Mouse (Mus musculus): ENCODE results near the gene Ncstn. TPM values are rescaled to one million over a fixed set of nuclear protein-coding genes. Genes with fewer than 3 reads are reported as not detected.
A peak's percentile ranks its signal among the peaks of the same experiment; 100 is the strongest.

Gene Ncstn
- polyA plus RNA-seq, 1 experiment from 2014 or later = 121 TPM

DNA sequence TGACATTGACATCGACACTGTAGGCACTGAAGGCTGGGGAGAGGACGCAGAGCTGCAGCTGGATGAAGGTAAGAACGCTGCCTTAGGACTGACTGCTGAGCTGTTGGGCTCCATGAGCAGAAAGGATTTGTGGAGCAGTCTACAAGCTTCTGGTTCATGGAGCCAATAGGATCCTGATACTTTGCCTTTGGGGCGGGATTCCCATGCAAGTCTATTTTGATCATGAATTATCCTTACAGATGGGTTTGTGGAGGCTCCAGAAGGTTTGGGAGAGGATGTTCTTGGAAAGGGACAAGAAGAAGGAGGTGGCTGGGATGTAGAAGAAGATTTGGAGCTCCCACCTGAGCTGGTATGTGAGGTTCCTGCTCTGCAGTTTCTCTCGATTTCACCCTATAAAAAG lies 34.4 kb upstream of the Ncstn start:
- Histone ChIP-seq H3K9me3 (replicated peaks) (no peaks in the 10 kb centered on the region), H3K4me1 (no peaks in the 10 kb centered on the region), H3K36me3 (peaks cover 98% of the 10 kb centered on the region), H3K27ac (replicated peaks) (no peak overlapping the region), H3K4me3 (replicated peaks) (no peak overlapping the region), H3K27me3 (no peaks in the 10 kb centered on the region), H3K9ac (no peak overlapping the region), H3K4me2 (replicated peaks) (no peak overlapping the region)
- no peak for ATAC-seq (ENCODE audit: insufficient number of reproducible peaks, low FRiP score, low TSS enrichment, low read depth)
- WGBS = 92% methylated on average over 5 of the region's 5 CpGs

DNA sequence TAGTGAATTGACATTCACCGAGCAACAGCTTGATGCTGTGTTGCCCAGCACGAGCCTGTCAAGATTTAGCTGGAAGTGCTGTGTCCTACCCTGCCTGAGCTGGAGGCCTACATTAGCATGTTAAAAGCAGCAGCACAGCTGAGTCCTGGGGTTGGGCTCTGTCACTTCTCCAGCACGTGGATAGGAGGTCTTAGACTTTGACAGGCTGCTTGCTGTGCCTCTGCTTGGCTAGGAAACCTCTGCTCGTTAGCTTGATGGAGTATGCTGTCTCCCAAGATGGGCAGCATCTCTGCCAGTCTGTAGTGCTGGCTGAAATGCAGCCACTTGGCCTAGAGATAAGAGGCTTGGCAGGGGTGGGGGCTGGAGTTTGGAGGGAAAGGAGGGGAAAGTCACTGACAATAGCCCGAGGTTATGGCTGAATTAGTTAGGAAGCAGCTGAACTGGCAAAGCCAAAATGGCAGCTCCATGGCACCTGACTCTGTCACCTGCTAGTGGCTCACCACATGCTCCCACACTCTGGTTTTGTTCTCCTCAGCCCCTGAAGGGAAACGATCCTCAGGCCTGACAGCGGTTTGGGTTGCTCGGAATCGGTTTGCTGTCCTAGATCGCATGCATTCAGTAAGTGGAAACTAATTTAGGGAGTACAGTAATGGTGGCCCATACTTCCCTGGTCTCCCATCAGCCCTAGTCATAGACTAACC lies 25.3 kb upstream of the Ncstn start:
- no peak overlapping the region for H3K9ac ChIP-seq
- H3K9me3 ChIP-seq (replicated peaks) = no peaks in the 10 kb centered on the region
- H3K27ac ChIP-seq (replicated peaks) = no peak overlapping the region
- 81% methylated on average over 10 of the region's 10 CpGs for WGBS
- H3K4me1 ChIP-seq = no peaks in the 10 kb centered on the region
- H3K36me3 ChIP-seq = peaks cover 96% of the 10 kb centered on the region
- H3K4me3 ChIP-seq (replicated peaks) = no peak overlapping the region
- H3K27me3 ChIP-seq = no peaks in the 10 kb centered on the region
- no peak for ATAC-seq (ENCODE audit: insufficient number of reproducible peaks, low FRiP score, low TSS enrichment, low read depth)
- no peak overlapping the region for H3K4me2 ChIP-seq (replicated peaks)

DNA sequence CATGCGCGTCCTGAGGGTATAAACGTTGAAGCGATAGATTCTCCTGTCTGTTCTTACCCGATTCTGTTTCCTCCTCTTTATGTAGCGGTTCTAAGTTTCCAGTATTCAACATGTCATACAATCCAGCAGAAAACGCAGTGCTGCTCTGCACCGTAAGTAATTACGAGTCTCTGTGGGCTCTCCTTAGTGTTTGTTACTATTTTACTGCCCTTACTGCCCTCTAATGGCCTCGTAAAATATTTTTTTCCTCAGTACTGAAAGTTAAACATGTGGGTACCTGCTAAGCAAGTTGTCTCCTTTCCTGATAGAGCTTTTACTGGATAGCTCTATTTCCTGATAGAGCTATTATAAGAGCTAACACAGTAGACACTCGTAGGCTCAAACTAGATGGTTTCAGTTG lies 22.5 kb upstream of the Ncstn start:
- 76% methylated on average over 11 of the region's 11 CpGs for WGBS
- Histone ChIP-seq H3K27ac (replicated peaks) (no peak overlapping the region), H3K4me2 (replicated peaks) (no peak overlapping the region), H3K9me3 (replicated peaks) (no peaks in the 10 kb centered on the region), H3K36me3 (peaks cover 92% of the 10 kb centered on the region), H3K9ac (no peak overlapping the region), H3K27me3 (no peaks in the 10 kb centered on the region), H3K4me3 (replicated peaks) (no peak overlapping the region), H3K4me1 (no peaks in the 10 kb centered on the region)
- no peak for ATAC-seq (ENCODE audit: insufficient number of reproducible peaks, low FRiP score, low TSS enrichment, low read depth)

DNA sequence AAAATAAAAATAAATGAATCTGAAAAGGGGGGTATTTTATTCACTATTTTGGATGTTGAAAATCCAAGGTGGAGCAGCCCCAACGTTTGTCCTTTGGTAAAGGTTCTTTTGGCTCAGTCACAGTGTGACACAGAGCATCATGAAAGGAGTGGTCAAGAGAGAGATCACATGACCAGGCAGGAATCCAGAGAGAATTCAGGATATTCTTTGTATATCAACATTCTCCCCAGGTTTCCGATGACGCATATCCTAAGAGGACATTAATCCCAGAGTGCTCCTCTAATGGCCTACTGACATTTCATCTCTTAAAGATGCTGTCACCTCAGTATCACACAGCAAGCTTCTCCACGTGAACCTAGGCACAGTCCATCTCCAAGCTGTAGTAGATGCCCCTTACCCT lies 21.0 kb upstream of the Ncstn start:
- 88% methylated on average over 4 of the region's 4 CpGs for WGBS
- H3K27me3 ChIP-seq = no peaks in the 10 kb centered on the region
- no peaks in the 10 kb centered on the region for H3K9me3 ChIP-seq (replicated peaks)
- H3K4me2 ChIP-seq (replicated peaks) = no peak overlapping the region
- ATAC-seq (ENCODE audit: insufficient number of reproducible peaks, low FRiP score, low TSS enrichment, low read depth) = no peak
- H3K36me3 ChIP-seq = peaks cover 86% of the 10 kb centered on the region
- H3K9ac ChIP-seq = no peak overlapping the region
- no peak overlapping the region for H3K27ac ChIP-seq (replicated peaks)
- H3K4me3 ChIP-seq (replicated peaks) = no peak overlapping the region
- H3K4me1 ChIP-seq = no peaks in the 10 kb centered on the region

DNA sequence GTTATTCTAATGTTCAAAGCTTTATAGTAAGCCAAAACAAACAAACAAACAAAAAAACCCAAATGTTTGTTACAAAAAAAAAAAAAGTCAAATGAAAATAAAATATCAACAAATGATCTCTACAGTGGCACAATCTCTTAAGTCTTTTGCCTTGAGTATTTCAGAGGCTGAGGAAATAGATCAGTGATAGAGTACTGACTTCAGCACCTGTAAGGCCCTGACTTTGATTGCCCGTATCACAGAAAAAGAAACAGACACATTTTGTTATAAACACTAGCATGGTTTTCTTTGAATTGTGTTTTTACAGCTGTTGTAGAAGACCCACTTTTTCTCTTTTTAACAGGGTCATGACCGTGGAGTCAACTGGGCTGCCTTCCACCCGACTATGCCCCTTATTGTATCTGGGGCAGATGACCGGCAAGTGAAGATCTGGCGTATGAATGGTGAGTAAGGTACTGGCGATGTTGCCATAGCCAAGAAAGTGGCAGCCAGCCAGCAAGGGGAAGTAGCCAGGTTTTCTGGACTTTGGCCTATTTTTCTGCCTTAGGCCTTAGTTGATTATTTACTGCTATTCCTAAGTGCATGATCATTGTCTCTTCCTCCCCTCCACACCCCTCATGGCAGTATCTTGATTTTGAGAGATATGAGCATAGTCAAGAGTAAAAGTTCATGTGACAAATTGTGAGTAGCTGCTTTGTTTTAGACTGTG lies 16.9 kb upstream of the Ncstn start:
- Histone ChIP-seq H3K9ac (no peak overlapping the region), H3K4me2 (replicated peaks) (no peak overlapping the region), H3K4me1 (no peaks in the 10 kb centered on the region), H3K36me3 (peaks cover 74% of the 10 kb centered on the region), H3K27me3 (no peaks in the 10 kb centered on the region), H3K4me3 (replicated peaks) (no peak overlapping the region), H3K9me3 (replicated peaks) (no peaks in the 10 kb centered on the region), H3K27ac (replicated peaks) (no peak overlapping the region)
- 85% methylated on average over 6 of the region's 6 CpGs for WGBS
- no peak for ATAC-seq (ENCODE audit: insufficient number of reproducible peaks, low FRiP score, low TSS enrichment, low read depth)

DNA sequence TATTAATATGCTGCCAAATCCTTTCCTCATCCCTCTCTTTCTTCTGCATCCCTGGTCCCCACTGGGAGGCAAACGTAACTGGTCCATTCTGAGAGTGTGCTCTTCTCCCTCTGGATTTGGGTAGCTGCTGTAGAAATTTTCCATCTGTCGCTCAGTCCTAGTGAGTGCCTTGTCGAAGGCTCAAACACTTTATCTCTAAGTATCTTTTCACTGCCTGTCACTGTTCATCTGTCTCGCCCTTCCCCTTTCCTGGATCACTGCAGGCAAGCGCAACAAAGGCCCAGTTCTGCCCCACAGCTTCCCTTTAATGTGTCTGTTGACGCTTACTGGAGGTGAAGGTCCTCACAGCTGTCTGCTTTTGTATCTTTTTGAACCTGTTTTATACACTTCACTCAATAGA lies 12.6 kb upstream of the Ncstn start:
- no peaks in the 10 kb centered on the region for H3K4me1 ChIP-seq
- 74% methylated on average over 6 of the region's 6 CpGs for WGBS
- no peak overlapping the region for H3K4me3 ChIP-seq (replicated peaks)
- no peak overlapping the region for H3K9ac ChIP-seq
- no peak for ATAC-seq (ENCODE audit: insufficient number of reproducible peaks, low FRiP score, low TSS enrichment, low read depth)
- H3K27me3 ChIP-seq = no peaks in the 10 kb centered on the region
- no peak overlapping the region for H3K27ac ChIP-seq (replicated peaks)
- H3K9me3 ChIP-seq (replicated peaks) = no peaks in the 10 kb centered on the region
- peaks cover 73% of the 10 kb centered on the region for H3K36me3 ChIP-seq
- H3K4me2 ChIP-seq (replicated peaks) = no peak overlapping the region

DNA sequence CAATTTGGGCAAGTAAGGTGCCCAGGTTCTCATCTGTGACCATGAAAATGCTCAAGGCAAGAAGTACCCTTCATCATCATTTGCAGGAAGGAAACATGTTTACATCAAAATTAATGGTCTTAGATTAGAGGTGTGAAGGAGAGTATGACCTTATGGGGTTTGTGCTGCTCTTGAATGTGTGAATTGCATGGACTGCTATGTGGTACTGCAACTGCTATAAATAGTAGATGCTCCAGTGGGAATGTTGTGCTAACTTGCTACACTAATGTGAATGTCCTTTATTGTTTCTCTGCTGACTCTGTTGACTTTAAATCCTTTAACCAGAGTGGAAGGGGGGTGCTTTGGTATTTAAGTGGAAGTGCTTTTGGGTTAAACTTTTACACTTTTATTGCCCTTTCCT lies 11.7 kb upstream of the Ncstn start:
- no peak for ATAC-seq (ENCODE audit: insufficient number of reproducible peaks, low FRiP score, low TSS enrichment, low read depth)

DNA sequence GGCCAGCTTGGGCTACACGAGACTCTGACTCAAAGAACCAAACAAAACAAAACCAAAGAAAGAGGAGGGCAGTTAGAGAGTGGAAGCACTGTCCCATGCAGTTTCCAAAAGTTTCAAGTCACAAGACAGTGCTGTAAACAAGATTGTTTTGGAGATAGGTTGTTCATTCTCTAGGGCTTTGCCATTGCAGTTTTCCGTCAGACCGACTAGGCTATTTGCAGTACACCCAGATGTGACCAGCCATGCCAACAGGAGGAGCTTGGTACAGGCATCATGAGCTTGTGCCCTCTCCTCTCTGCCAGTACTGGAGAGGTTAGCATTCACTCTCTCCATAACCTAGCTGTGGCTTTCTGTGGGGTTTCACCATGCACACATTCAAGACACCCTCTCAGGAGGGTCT lies 10.9 kb upstream of the Ncstn start:
- 74% methylated on average over 3 of the region's 3 CpGs for WGBS
- Histone ChIP-seq H3K9ac (no peak overlapping the region), H3K4me2 (replicated peaks) (no peak overlapping the region), H3K9me3 (replicated peaks) (no peaks in the 10 kb centered on the region), H3K36me3 (peaks cover 81% of the 10 kb centered on the region), H3K4me1 (no peaks in the 10 kb centered on the region), H3K27ac (replicated peaks) (no peak overlapping the region), H3K4me3 (replicated peaks) (no peak overlapping the region), H3K27me3 (no peaks in the 10 kb centered on the region)
- ATAC-seq (ENCODE audit: insufficient number of reproducible peaks, low FRiP score, low TSS enrichment, low read depth) = no peak

More for the DNA sequence above, 11.7 kb upstream of the Ncstn start:
- Histone ChIP-seq H3K4me3 (replicated peaks) (no peak overlapping the region), H3K27me3 (no peaks in the 10 kb centered on the region), H3K4me2 (replicated peaks) (no peak overlapping the region), H3K4me1 (no peaks in the 10 kb centered on the region), H3K36me3 (peaks cover 77% of the 10 kb centered on the region), H3K9ac (no peak overlapping the region), H3K27ac (replicated peaks) (no peak overlapping the region), H3K9me3 (replicated peaks) (no peaks in the 10 kb centered on the region)

DNA sequence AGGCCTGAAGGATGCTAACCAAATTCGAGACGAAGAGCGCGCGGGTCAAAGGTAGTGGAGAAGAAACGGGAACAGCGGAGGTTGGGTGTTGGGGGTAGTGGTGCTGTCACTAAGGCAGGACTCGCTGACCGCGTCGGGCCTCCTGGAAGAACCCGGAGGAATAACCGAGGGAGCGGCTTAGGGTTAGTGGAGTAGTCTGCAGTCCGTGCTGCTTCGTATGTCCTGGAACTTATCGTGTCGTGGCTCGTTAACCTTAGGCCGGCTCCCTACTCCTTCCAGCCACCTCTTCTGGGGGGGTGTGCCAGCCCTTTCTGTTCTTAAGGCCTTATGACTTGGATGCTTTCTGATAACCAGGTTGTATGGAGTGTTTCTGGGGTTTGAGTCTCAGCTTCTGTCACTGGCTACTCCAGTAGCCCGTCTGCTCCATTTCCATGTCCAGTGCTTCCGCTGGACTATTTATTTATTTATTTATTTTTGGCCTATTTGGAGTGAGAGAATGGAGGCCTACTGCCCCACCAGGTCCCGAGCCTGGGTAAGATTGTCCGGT lies 377 bp upstream of the Ncstn start:
- Histone ChIP-seq H3K9me3 (replicated peaks) (no peaks in the 10 kb centered on the region), H3K4me2 (replicated peaks) (peak overlapping the region; percentile 53), H3K4me3 (replicated peaks) (peak overlapping the region; percentile 88), H3K36me3 (peaks cover 21% of the 10 kb centered on the region), H3K9ac (peak overlapping the region; percentile 87), H3K4me1 (peaks cover 15% of the 10 kb centered on the region), H3K27me3 (no peaks in the 10 kb centered on the region), H3K27ac (replicated peaks) (peak overlapping the region; percentile 85)
- peak; percentile 70 for ATAC-seq (ENCODE audit: insufficient number of reproducible peaks, low FRiP score, low TSS enrichment, low read depth)
- under 1% methylated on average over 24 of the region's 24 CpGs for WGBS

DNA sequence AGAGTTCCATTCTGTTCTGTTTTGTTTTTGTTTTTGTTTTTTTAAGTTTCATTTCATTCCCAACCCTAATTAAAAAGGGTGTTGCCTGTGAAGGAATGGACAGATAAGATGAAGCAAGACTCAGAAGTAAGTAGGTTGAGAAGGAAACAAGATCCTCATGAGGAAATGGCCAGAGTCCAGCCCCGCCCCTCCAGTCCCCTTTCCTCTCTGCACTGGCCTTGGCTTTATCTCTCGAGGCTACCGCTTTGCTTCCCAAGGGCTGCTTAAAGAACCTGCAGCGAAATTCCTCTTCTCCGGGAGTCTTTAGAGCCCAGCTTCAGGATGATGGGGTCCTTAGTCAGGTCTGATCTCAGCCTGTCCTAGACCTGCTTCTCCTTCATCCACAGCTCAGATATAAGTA lies 4.6 kb downstream of the Ncstn start:
- Histone ChIP-seq H3K4me1 (peaks cover 4% of the 10 kb centered on the region), H3K36me3 (peaks cover 61% of the 10 kb centered on the region), H3K9me3 (replicated peaks) (no peaks in the 10 kb centered on the region), H3K9ac (no peak overlapping the region; the same call in 1 of the 2 replicates), H3K4me2 (replicated peaks) (no peak overlapping the region), H3K27ac (replicated peaks) (no peak overlapping the region), H3K27me3 (no peaks in the 10 kb centered on the region), H3K4me3 (replicated peaks) (no peak overlapping the region)
- WGBS = 66% methylated on average over 5 of the region's 5 CpGs
- ATAC-seq (ENCODE audit: insufficient number of reproducible peaks, low FRiP score, low TSS enrichment, low read depth) = no peak

DNA sequence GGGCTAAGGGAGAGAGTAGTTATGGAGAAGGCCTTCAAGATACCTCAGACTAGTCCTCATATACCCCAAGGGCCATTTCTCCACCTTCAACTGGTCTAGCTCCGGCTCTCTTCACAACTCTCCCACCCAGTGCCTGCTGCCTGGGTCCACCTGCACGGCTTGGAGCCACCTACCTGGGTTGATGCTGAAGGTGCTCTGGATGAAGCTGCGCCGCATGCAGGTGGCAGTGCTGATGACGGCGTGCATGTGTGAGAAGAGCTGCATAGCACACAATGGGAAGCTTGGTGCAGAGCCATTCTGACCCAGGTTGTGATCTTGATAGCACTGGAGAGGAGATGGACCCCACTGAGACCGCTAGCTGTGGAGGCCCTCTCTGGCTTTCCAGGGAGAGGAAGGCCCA lies 10.0 kb downstream of the Ncstn start:
- WGBS = 94% methylated on average over 7 of the region's 7 CpGs
- Histone ChIP-seq H3K4me2 (replicated peaks) (no peak overlapping the region), H3K4me1 (no peaks in the 10 kb centered on the region)

More for the DNA sequence above, 10.0 kb downstream of the Ncstn start:
- no peak for ATAC-seq (ENCODE audit: insufficient number of reproducible peaks, low FRiP score, low TSS enrichment, low read depth)
- H3K36me3 ChIP-seq = peaks cover 94% of the 10 kb centered on the region
- H3K9me3 ChIP-seq (replicated peaks) = no peaks in the 10 kb centered on the region
- no peak overlapping the region for H3K4me3 ChIP-seq (replicated peaks)
- no peaks in the 10 kb centered on the region for H3K27me3 ChIP-seq
- H3K9ac ChIP-seq = no peak overlapping the region
- H3K27ac ChIP-seq (replicated peaks) = no peak overlapping the region
